Mouse (Mus musculus) activated CD4-positive, CD25-positive, alpha-beta regulatory T cell, adult 9 weeks (primary cell): Measurements from ENCODE around the gene Zfp989. TPM values are rescaled to one million over a fixed set of nuclear protein-coding genes. Genes with fewer than 3 reads are reported as not detected.

Experiments
- polyA plus RNA-seq: library from polyadenylated mRNA; unstranded; fragments of 100-300 nt; shearing (Covaris generic); gene quantifications from one replicate; pipeline ENCODE4 v1.2.1, GENCODE M21; 2017

Zfp989 gene
- 1.7 TPM for polyA plus RNA-seq

GRCm38 (mm10) chr4:146971757-146972156 is at the start of gene Zfp989:
TSS of gene Zfp989 (plus strand) at chr4:146971976.

GRCm38 (mm10) chr4:147021550-147021949 is 49.8 kb downstream of the Zfp989 start, which contains the start of gene Rex2:
TSS of gene Rex2 (plus strand) at chr4:147021850.

Other genes starting within 250 kb of the Zfp989 start
- 0.65 TPM for gene Gm21411, start 62.4 kb upstream of the Zfp989 start, polyA plus RNA-seq
- gene Rex2, start 49.9 kb downstream of the Zfp989 start, polyA plus RNA-seq: not detected
- gene Zfp991, start 160.1 kb downstream of the Zfp989 start, polyA plus RNA-seq: 7.3 TPM